Mouse (Mus musculus): ENCODE data around the gene Cstl1. TPM values are rescaled to one million over a fixed set of nuclear protein-coding genes. Genes with fewer than 3 reads are reported as not detected.

Gene Cstl1
- not detected in 2 replicates for polyA plus RNA-seq (2012; ENCODE audit: insufficient read depth, insufficient read length, low replicate concordance, missing spikeins)

DNA sequence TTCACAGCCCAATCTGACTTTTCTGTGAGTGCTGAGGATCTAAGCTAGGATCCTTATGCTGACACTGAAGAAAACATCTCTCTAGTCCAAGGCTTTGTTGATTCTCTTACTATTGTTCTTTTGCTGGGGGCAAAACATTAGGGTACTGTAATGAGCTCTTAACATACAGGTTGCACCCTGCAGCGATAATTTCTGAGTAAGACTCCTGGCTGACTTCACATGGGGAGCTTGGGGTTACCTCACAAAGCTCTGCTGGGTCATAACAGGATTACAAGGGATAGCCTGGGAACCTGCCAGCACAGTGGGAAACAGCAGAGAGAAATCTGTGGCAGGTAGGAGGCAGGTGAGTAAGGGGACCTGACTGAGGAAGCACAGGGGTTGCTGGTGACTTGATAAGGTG is at the start of gene Cstl1:
Gene Cstl1, plus strand, starts transcription at position 301 of the 400 bp plus-strand sequence.
- Histone ChIP-seq H3K4me3 (ENCODE audit: insufficient read depth, low read depth, low read length) (no peak within 1 kb of the TSS), H3K27ac (ENCODE audit: insufficient read depth, low read depth, low read length) (no peak within 1 kb of the TSS), H3K4me1 (ENCODE audit: control insufficient read depth, insufficient read depth, low read length) (no peaks in the 10 kb centered on the region)
- TF ChIP-seq CTCF (IDR thresholded peaks at IDR 0.05; ENCODE audit: insufficient read depth, low read depth, low read length) (no peak), POLR2A (IDR thresholded peaks at IDR 0.05; ENCODE audit: insufficient read depth, low read depth, low read length) (no peak)
- WGBS: 87% methylated on average over 1 of the region's 1 CpGs

DNA sequence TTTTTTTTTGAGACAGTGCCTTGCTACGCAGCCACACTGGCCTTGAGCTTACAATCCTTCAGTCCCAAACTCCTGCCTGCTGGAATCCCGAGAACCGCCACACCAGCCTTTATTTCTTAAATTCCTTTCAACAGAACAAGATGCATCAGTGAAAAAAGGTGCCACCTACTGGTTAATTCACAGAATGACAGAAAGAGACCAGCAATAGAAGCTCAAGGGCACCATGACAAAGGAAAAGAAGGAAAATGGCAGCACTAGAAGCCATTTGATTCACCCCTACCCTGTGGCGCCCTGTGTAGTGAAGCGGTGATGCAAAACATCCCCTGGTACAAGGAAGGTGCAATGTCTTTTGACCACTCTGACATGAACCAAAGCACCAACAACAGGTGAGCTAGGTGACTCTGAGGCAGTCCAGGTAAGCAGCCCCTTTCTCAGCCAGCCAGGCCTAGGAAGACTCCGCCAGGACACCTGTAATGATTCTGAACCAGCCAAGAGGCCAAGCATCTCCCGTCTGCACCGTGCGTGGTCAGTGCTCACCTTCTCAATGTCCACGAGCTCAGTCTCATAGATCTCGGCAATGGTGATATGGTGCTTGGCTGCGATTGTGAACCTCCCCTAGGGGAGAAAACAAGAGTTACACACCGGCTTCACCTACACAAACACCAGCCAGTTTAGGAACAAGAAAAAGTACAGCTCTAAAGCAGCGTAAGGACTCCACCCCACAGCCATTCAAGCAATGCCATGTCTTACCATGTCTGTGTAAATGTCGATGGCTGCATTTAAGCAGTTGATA is 43.6 kb upstream of the Cstl1 start:
- WGBS: 75% methylated on average over 15 of the region's 15 CpGs
- Histone ChIP-seq H3K4me1 (ENCODE audit: control insufficient read depth, insufficient read depth, low read length) (peaks cover 9% of the 10 kb centered on the region), H3K27ac (ENCODE audit: insufficient read depth, low read depth, low read length) (no peak overlapping the region; the same call in 1 of the 2 replicates), H3K4me3 (ENCODE audit: insufficient read depth, low read depth, low read length) (no peak overlapping the region)
- TF ChIP-seq POLR2A (IDR thresholded peaks at IDR 0.05; ENCODE audit: insufficient read depth, low read depth, low read length): no peak
- TF ChIP-seq CTCF (IDR thresholded peaks at IDR 0.05; ENCODE audit: insufficient read depth, low read depth, low read length): no peak

DNA sequence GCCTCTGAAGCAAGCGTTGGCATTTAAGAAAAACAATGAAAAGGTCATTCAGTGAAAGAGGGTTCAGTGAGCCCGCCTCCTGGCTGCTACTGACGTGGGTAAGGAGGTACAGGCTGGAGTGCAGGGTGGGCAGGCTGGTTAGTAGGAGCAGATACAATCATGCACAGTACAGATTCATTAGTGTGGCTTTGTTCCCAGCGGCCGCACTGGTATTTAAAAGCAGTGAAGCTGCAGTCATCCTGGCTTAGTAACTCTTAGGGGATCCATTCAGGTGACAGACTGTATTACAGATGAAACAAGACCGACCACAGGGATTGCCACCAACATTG is 43.0 kb upstream of the Cstl1 start:
- Histone ChIP-seq H3K4me3 (ENCODE audit: insufficient read depth, low read depth, low read length) (no peak overlapping the region), H3K4me1 (ENCODE audit: control insufficient read depth, insufficient read depth, low read length) (peaks cover 9% of the 10 kb centered on the region), H3K27ac (ENCODE audit: insufficient read depth, low read depth, low read length) (no peak overlapping the region; the same call in 1 of the 2 replicates)
- 45% methylated on average over 6 of the region's 6 CpGs for WGBS
- no peak for TF ChIP-seq CTCF (IDR thresholded peaks at IDR 0.05; ENCODE audit: insufficient read depth, low read depth, low read length)
- no peak for TF ChIP-seq POLR2A (IDR thresholded peaks at IDR 0.05; ENCODE audit: insufficient read depth, low read depth, low read length)

DNA sequence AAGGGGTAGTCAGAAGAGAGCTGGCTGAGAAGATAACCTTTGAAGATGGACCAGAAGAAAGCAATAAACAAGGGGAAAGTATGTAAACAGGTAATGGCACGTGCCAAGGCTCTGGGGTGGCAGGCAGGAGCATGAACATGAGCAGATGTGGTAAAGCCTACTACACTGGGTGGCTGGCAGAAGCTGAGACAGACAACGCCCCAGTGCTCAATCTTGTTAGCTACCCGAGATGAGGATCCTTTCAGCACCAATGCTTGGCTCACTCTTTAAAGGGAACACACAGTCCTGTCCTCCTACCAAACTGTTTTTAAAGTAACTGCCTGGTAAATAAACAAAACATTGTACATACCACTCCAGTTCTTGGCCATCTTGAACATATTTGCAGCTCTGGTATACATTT is 37.8 kb upstream of the Cstl1 start:
- WGBS: 78% methylated on average over 3 of the region's 3 CpGs
- TF ChIP-seq CTCF (IDR thresholded peaks at IDR 0.05; ENCODE audit: insufficient read depth, low read depth, low read length) (no peak), POLR2A (IDR thresholded peaks at IDR 0.05; ENCODE audit: insufficient read depth, low read depth, low read length) (no peak)
- peaks cover 21% of the 10 kb centered on the region for H3K4me1 ChIP-seq (ENCODE audit: control insufficient read depth, insufficient read depth, low read length)
- no peak overlapping the region for H3K4me3 ChIP-seq (ENCODE audit: insufficient read depth, low read depth, low read length)
- H3K27ac ChIP-seq (ENCODE audit: insufficient read depth, low read depth, low read length): peak overlapping the region; percentile 32; the same call in 1 of the 2 replicates

DNA sequence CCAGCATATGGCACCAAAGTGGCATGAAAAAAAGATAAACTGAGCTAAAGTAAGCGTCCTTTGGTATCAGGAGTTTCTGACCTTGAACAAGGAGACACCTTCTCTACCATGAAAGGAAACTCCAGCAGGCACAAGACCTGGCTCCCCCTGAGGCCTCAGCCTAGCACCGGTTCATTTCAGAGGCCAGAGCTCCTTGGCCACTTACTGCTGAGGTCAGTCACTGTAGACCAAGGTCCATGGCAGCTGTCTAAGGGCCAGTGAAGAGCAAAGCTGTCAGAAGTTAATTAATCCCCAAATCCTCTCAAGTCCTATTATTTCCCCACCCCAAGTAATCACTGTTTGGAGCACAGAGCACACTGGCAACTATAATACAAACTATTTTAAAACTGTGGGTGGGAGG is 33.1 kb upstream of the Cstl1 start:
- WGBS: 46% methylated on average over 2 of the region's 2 CpGs
- H3K4me3 ChIP-seq (ENCODE audit: insufficient read depth, low read depth, low read length): no peak overlapping the region
- peaks cover 17% of the 10 kb centered on the region for H3K4me1 ChIP-seq (ENCODE audit: control insufficient read depth, insufficient read depth, low read length)
- TF ChIP-seq POLR2A (IDR thresholded peaks at IDR 0.05; ENCODE audit: insufficient read depth, low read depth, low read length) (no peak), CTCF (IDR thresholded peaks at IDR 0.05; ENCODE audit: insufficient read depth, low read depth, low read length) (no peak)
- H3K27ac ChIP-seq (ENCODE audit: insufficient read depth, low read depth, low read length): peak overlapping the region; percentile 97

DNA sequence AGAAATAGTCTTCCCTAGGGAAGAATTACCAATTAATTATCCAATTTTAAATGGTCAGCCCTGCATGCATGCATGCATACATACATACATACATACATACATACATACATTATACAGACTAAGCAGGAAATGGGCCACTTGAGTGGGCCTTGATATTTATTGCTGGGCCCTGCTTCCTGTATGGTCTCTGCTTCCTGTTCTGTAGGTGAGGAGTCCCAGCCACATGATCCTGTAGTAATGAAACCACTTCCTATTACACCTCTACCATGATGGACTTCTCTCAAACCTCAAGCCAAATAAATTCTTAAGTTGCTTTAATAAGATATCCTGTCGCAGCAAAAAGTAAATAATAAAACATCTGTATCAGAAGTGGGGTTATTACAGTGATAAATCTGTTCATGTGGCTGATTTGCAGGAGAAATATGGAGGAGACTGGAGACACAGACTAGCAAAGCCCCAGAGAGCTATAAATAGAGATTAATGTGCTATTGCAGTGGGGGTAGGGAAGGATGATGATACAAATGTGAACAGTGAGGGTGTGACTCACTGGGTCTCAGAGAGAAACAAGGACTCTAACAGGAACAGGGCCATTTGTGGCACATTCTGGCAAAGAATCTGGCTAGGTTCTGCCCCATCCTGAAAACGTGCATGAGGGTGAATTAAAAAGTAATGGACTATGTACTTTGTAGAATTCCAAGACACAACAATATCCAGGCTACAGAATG is 30.7 kb upstream of the Cstl1 start:
- 60% methylated on average over 2 of the region's 2 CpGs for WGBS
- H3K4me3 ChIP-seq (ENCODE audit: insufficient read depth, low read depth, low read length): no peak overlapping the region
- H3K27ac ChIP-seq (ENCODE audit: insufficient read depth, low read depth, low read length): peak overlapping the region; percentile 89
- TF ChIP-seq CTCF (IDR thresholded peaks at IDR 0.05; ENCODE audit: insufficient read depth, low read depth, low read length) (no peak), POLR2A (IDR thresholded peaks at IDR 0.05; ENCODE audit: insufficient read depth, low read depth, low read length) (no peak)
- peaks cover 18% of the 10 kb centered on the region for H3K4me1 ChIP-seq (ENCODE audit: control insufficient read depth, insufficient read depth, low read length)

DNA sequence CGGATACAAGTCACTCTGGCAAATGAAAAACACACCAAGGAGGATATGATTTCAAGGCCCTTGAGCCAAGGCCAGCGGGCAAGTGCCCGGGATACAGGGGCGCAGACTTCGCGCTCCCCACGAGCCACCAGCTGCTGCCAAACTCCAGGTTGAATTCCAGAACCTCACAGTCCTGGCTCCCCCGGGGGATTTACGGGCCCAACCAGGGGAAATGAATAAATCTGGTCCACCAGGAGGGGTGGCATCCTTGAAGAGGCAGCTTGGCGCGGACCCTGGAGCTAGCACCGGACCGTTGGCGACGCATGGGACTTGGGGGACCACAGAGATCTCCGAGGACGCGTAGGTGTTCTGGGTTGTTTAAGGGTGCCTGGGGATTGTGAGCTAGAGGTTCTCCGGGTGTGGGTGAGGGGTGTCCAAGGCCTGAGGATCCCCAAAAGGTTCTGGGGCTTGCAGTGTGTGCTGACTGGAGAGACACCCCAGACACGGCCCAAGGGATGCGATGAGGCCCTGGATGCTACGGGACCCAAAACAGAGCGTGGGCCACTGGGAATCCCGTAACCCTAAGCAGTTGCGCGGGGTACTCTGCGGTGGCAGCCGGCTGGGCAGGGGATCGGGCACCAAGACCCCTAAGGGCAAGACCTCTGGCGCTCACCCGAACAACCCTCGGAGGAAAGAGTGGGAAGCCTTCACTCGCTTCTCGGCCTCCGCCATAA is 18.4 kb upstream of the Cstl1 start:
- H3K27ac ChIP-seq (ENCODE audit: insufficient read depth, low read depth, low read length): peak overlapping the region; percentile 76
- H3K4me3 ChIP-seq (ENCODE audit: insufficient read depth, low read depth, low read length): peak overlapping the region; percentile 75
- under 1% methylated on average over 35 of the region's 35 CpGs for WGBS
- no peaks in the 10 kb centered on the region for H3K4me1 ChIP-seq (ENCODE audit: control insufficient read depth, insufficient read depth, low read length)
- no peak for TF ChIP-seq CTCF (IDR thresholded peaks at IDR 0.05; ENCODE audit: insufficient read depth, low read depth, low read length)
- TF ChIP-seq POLR2A (IDR thresholded peaks at IDR 0.05; ENCODE audit: insufficient read depth, low read depth, low read length): no peak

DNA sequence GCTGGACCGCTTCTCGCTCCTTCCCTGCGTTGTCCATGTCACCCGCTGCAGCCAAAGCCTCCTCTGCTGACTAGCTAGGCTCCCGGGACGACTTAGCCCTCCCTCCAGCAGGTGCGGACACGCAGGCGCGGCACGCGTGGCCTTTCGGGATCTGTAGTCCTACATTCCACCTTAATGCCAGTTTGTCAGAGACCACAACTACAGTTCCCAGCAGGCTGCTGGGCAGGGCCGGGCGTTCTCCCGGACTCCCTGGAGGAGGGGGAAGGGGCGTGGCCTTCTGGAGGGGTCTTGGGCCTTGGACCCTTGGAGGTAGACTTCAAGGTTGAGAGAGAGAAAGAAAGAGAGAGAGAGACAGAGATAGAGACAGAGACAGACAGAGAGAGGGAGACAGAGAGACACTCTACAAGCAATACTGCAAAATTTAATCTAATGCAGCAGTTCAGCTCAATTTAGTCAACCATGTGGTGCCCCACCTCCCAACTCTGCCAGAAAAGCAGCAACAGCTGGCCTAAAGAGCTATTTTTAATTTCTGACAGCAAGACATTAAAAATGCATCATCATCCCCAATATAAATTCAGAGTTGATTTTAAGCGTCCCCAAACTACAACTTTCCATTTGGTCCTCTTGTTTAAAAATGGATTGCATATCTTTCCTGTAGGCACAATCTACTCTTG is 17.7 kb upstream of the Cstl1 start, which contains the start of gene Napb:
Gene Napb, minus strand, starts transcription at position 141 of the 674 bp plus-strand sequence.
- TF ChIP-seq CTCF (IDR thresholded peaks at IDR 0.05; ENCODE audit: insufficient read depth, low read depth, low read length) (no peak), POLR2A (IDR thresholded peaks at IDR 0.05; ENCODE audit: insufficient read depth, low read depth, low read length) (peak; percentile 93)
- WGBS: 3% methylated on average over 18 of the region's 18 CpGs
- Histone ChIP-seq H3K4me3 (ENCODE audit: insufficient read depth, low read depth, low read length) (peak within 1 kb of the TSS; percentile 75), H3K4me1 (ENCODE audit: control insufficient read depth, insufficient read depth, low read length) (no peaks in the 10 kb centered on the region), H3K27ac (ENCODE audit: insufficient read depth, low read depth, low read length) (peak within 1 kb of the TSS; percentile 76)
